Mouse (Mus musculus) left cerebral cortex, postnatal 25 days (tissue): ENCODE measurements at regions not wholly inside any gene's neighbourhood (a gene's known extent, or its start where the extent isn't known, plus 50 kb on each side); places are given as distances from the start of the nearest gene placed in this dataset.
A peak's percentile ranks its signal among the peaks of the same experiment; 100 is the strongest.

Source experiments
- DNase-seq, 2 experiments: peaks; one replicate each; pipeline ENCODE4 v3.0.0; 2022; ENCODE audit warnings: low spot score in 2 of 2, mixed read lengths in 1 of 2
- intact Hi-C: fragments of 180-260 bp; cut with DNase I; formaldehyde crosslinking; loops from one replicate; pipeline ENCODE4 v1.15.1; 2025

GRCm38 (mm10) chr13:113536306-113536705 is 82.1 kb downstream of the Snx18 start:
- intact Hi-C loops, result no loop called here
- no peak for DNase-seq

GRCm38 (mm10) chr13:113534664-113535455 is 83.5 kb downstream of the Snx18 start:
- no peak for DNase-seq
- intact Hi-C loops, result no loop called here

- intact Hi-C loops, result no loop called here
- no peak for DNase-seq
Measured at GRCm38 (mm10) chr13:113533884-113534445, 84.4 kb downstream of the Snx18 start.

GRCm38 (mm10) chr13:113526997-113527396 is 91.4 kb downstream of the Snx18 start:
- DNase-seq, result no peak
- intact Hi-C loops, result no loop called here

- intact Hi-C loops, result no loop called here
- no peak for DNase-seq
Measured at GRCm38 (mm10) chr13:113523503-113523902, 94.9 kb downstream of the Snx18 start.

GRCm38 (mm10) chr13:113518144-113518543 is 100.2 kb downstream of the Snx18 start:
- intact Hi-C loops, result loop anchor here (5.0 kb wide), 1 partner anchor 99 kb away; the partner anchor contains the start of gene Snx18
- DNase-seq, result no peak

- DNase-seq, result no peak
- intact Hi-C loops, result loop anchor here (5.0 kb wide), 1 partner anchor 101 kb away; the partner anchor contains the start of gene Snx18
Measured at GRCm38 (mm10) chr13:113516102-113516501, 102.3 kb downstream of the Snx18 start.

GRCm38 (mm10) chr13:113515162-113515600 is 103.2 kb downstream of the Snx18 start:
- intact Hi-C loops, result loop anchor here (5.0 kb wide), 1 partner anchor 102 kb away; the partner anchor contains the start of gene Snx18
- peak; percentile 24 to 66 for DNase-seq

- intact Hi-C loops, result no loop called here
Measured at GRCm38 (mm10) chr13:113509403-113510185, 108.8 kb downstream of the Snx18 start.

GRCm38 (mm10) chr13:113508124-113508728 is 110.1 kb downstream of the Snx18 start:
- intact Hi-C loops, result no loop called here
- peak in 1 of 2 experiments; percentile 6 for DNase-seq

More at GRCm38 (mm10) chr13:113509403-113510185, 108.8 kb downstream of the Snx18 start:
- DNase-seq, result peak; percentile 63

- no peak for DNase-seq
- intact Hi-C loops, result no loop called here
Measured at GRCm38 (mm10) chr13:113502528-113502927, 115.8 kb downstream of the Snx18 start.

- DNase-seq, result no peak
- intact Hi-C loops, result no loop called here
Measured at GRCm38 (mm10) chr13:113502059-113502458, 116.3 kb downstream of the Snx18 start.

GRCm38 (mm10) chr13:113500373-113500990 is 117.9 kb downstream of the Snx18 start:
- intact Hi-C loops, result no loop called here
- no peak for DNase-seq

- DNase-seq, result no peak
- intact Hi-C loops, result no loop called here
Measured at GRCm38 (mm10) chr13:113499079-113499710, 119.2 kb downstream of the Snx18 start.

GRCm38 (mm10) chr13:113495595-113496285 is 122.6 kb downstream of the Snx18 start:
- intact Hi-C loops, result no loop called here
- peak in 1 of 2 experiments; percentile 26 for DNase-seq

- DNase-seq, result no peak
- intact Hi-C loops, result no loop called here
Measured at GRCm38 (mm10) chr13:113495136-113495535, 123.2 kb downstream of the Snx18 start.

GRCm38 (mm10) chr13:113494688-113495087 is 123.7 kb downstream of the Snx18 start:
- intact Hi-C loops, result loop anchor here (5.0 kb wide), 1 partner anchor 123 kb away; the partner anchor contains the start of gene Snx18
- no peak for DNase-seq
